Mouse (Mus musculus) macrophage (primary cell): Measurements from ENCODE around the gene Apbb1ip. TPM values are rescaled to one million over a fixed set of nuclear protein-coding genes. Genes with fewer than 3 reads are reported as not detected.
A peak's percentile ranks its signal among the peaks of the same experiment; 100 is the strongest.
"Not testable (repeated sequence)": the region's sequence is repeated elsewhere in the genome, so short reads cannot be mapped to it uniquely, and the experiment has no call there.

Experiments used
- H3K27ac ChIP-seq: fragments of 350-480 bp; formaldehyde crosslinking; 2 replicates; pipeline ENCODE4 v1.9.0; 2021
- H3K36me3 ChIP-seq: fragments of 350-480 bp; formaldehyde crosslinking; 2 replicates; pipeline ENCODE4 v1.9.0; 2021; ENCODE audit errors: inconsistent target
- H3K4me3 ChIP-seq: fragments of 350-480 bp; formaldehyde crosslinking; 2 replicates; pipeline ENCODE4 v1.9.0; 2021; ENCODE audit errors: inconsistent target
- H3K79me2 ChIP-seq: fragments of 350-480 bp; formaldehyde crosslinking; 2 replicates; pipeline ENCODE4 v1.9.0; 2021; ENCODE audit errors: inconsistent target
- WGBS: methylation state at CpG from one replicate; pipeline ENCODE4 v1.1.7; 2026; ENCODE audit warnings: inconsistent platforms; ENCODE audit not compliant: missing documents; 5-methylcytosine and 5-hydroxymethylcytosine counted together
- polyA plus RNA-seq: library from polyadenylated mRNA; stranded (reverse); fragments of 250-400 nt; gene quantifications from 3 replicates; pipeline ENCODE4 v1.2.4, GENCODE M21; 2018; ENCODE audit warnings: inconsistent platforms

Apbb1ip gene
- polyA plus RNA-seq, 1 experiment from 2014 or later = 351 TPM

GRCm38 (mm10) chr2:22822293-22822692, 48.4 kb downstream of the Apbb1ip start:
- H3K79me2 ChIP-seq = peaks cover 65% of the 10 kb centered on the region
- H3K4me3 ChIP-seq = no peak overlapping the region
- 47% methylated on average over 2 of the region's 2 CpGs for WGBS
- peak overlapping the region; percentile 93 for H3K27ac ChIP-seq
- peaks cover 39% of the 10 kb centered on the region for H3K36me3 ChIP-seq

GRCm38 (mm10) chr2:22845514-22845913, 71.6 kb downstream of the Apbb1ip start:
- 89% methylated on average over 4 of the region's 4 CpGs for WGBS
- H3K79me2 ChIP-seq = peaks cover 7% of the 10 kb centered on the region; the same call in 1 of the 2 replicates
- H3K27ac ChIP-seq = no peak overlapping the region
- H3K4me3 ChIP-seq = no peak overlapping the region
- peaks cover 77% of the 10 kb centered on the region for H3K36me3 ChIP-seq

- no peak overlapping the region for H3K27ac ChIP-seq
- no peaks in the 10 kb centered on the region for H3K79me2 ChIP-seq
- no peak overlapping the region for H3K4me3 ChIP-seq
- 92% methylated on average over 4 of the region's 4 CpGs for WGBS
- H3K36me3 ChIP-seq = peaks cover 91% of the 10 kb centered on the region
These were observed 78.0 kb downstream of the Apbb1ip start for GRCm38 (mm10) chr2:22851900-22852299.

GRCm38 (mm10) chr2:22857501-22857900, 83.6 kb downstream of the Apbb1ip start:
- Histone ChIP-seq H3K4me3 (no peak overlapping the region), H3K27ac (no peak overlapping the region), H3K36me3 (peaks cover 52% of the 10 kb centered on the region), H3K79me2 (no peaks in the 10 kb centered on the region)
- whole genome bisulfite sequencing = 92% methylated on average over 3 of the region's 3 CpGs

- no peak overlapping the region for H3K27ac ChIP-seq
- H3K4me3 ChIP-seq = no peak overlapping the region
- H3K79me2 ChIP-seq = no peaks in the 10 kb centered on the region
- H3K36me3 ChIP-seq = peaks cover 23% of the 10 kb centered on the region
- 100% methylated on average over 2 of the region's 2 CpGs for WGBS
These were observed 88.3 kb downstream of the Apbb1ip start for GRCm38 (mm10) chr2:22862194-22862593.

GRCm38 (mm10) chr2:22864394-22865037, 90.6 kb downstream of the Apbb1ip start:
- not testable (repeated sequence) for H3K79me2 ChIP-seq, H3K4me3 ChIP-seq, H3K27ac ChIP-seq
- H3K36me3 ChIP-seq = peaks cover 45% of the 10 kb centered on the region
- WGBS = 6% methylated on average over 5 of the region's 6 CpGs

GRCm38 (mm10) chr2:22865818-22866217, 91.9 kb downstream of the Apbb1ip start:
- Histone ChIP-seq H3K36me3 (peaks cover 56% of the 10 kb centered on the region), H3K27ac (no peak overlapping the region), H3K79me2 (no peaks in the 10 kb centered on the region), H3K4me3 (no peak overlapping the region)
- 50% methylated on average over 1 of the region's 1 CpGs for WGBS

- Histone ChIP-seq H3K79me2 (no peaks in the 10 kb centered on the region), H3K36me3 (peaks cover 62% of the 10 kb centered on the region), H3K27ac (no peak overlapping the region), H3K4me3 (no peak overlapping the region)
- WGBS = 98% methylated on average over 7 of the region's 7 CpGs
These were observed 93.1 kb downstream of the Apbb1ip start for GRCm38 (mm10) chr2:22866894-22867424.

GRCm38 (mm10) chr2:22873159-22873558, 99.3 kb downstream of the Apbb1ip start:
- no peaks in the 10 kb centered on the region for H3K79me2 ChIP-seq
- H3K27ac ChIP-seq = no peak overlapping the region
- no peak overlapping the region for H3K4me3 ChIP-seq
- peaks cover 58% of the 10 kb centered on the region for H3K36me3 ChIP-seq
- WGBS = 90% methylated on average over 1 of the region's 1 CpGs

GRCm38 (mm10) chr2:22874628-22875027, 100.7 kb downstream of the Apbb1ip start:
- WGBS = 91% methylated on average over 8 of the region's 10 CpGs
- no peak overlapping the region for H3K4me3 ChIP-seq
- no peaks in the 10 kb centered on the region for H3K79me2 ChIP-seq
- peaks cover 46% of the 10 kb centered on the region for H3K36me3 ChIP-seq
- H3K27ac ChIP-seq = no peak overlapping the region

GRCm38 (mm10) chr2:22876614-22877013, 102.7 kb downstream of the Apbb1ip start:
- WGBS = 91% methylated on average over 3 of the region's 3 CpGs
- Histone ChIP-seq H3K79me2 (no peaks in the 10 kb centered on the region), H3K36me3 (peaks cover 28% of the 10 kb centered on the region), H3K27ac (no peak overlapping the region), H3K4me3 (no peak overlapping the region)

- peaks cover 8% of the 10 kb centered on the region for H3K36me3 ChIP-seq
- whole genome bisulfite sequencing = 46% methylated on average over 1 of the region's 1 CpGs
These were observed 104.9 kb downstream of the Apbb1ip start for GRCm38 (mm10) chr2:22878781-22879180.

GRCm38 (mm10) chr2:22880726-22881125, 106.8 kb downstream of the Apbb1ip start:
- H3K36me3 ChIP-seq, H3K79me2 ChIP-seq: not testable (repeated sequence)
- 95% methylated on average over 3 of the region's 3 CpGs for WGBS

More at GRCm38 (mm10) chr2:22878781-22879180, 104.9 kb downstream of the Apbb1ip start:
- Histone ChIP-seq H3K4me3 (no peak overlapping the region), H3K79me2 (no peaks in the 10 kb centered on the region), H3K27ac (no peak overlapping the region)

GRCm38 (mm10) chr2:22894932-22895281, 121.0 kb downstream of the Apbb1ip start:
- Histone ChIP-seq H3K36me3 (no peaks in the 10 kb centered on the region), H3K4me3 (peak overlapping the region; percentile 93), H3K79me2 (peaks cover 41% of the 10 kb centered on the region), H3K27ac (peak overlapping the region; percentile 85)
- 13% methylated on average over 9 of the region's 9 CpGs for WGBS

More at GRCm38 (mm10) chr2:22880726-22881125, 106.8 kb downstream of the Apbb1ip start:
- not testable (repeated sequence) for H3K4me3 ChIP-seq, H3K27ac ChIP-seq
